Mouse (Mus musculus) liver, postnatal 0 days (tissue): ENCODE results near the gene Btbd9. TPM values are rescaled to one million over a fixed set of nuclear protein-coding genes. Genes with fewer than 3 reads are reported as not detected.

ENCODE experiments used
- ATAC-seq: fragments of 200-750 bp; cut with Nextera tagmentation; 2 replicates; pipeline ENCODE4 v1.8.0; 2017; ENCODE audit warnings: mild to moderate bottlenecking, moderate library complexity
- DNase-seq: peaks from one replicate; pipeline ENCODE4 v3.0.0-alpha.2; 2016
- H3K27ac ChIP-seq: fragments of 300-500 bp; sonication (generic); 2 replicates; pipeline ENCODE4 v1.5.1; 2014; ENCODE audit warnings: antibody characterized with exemption, moderate library complexity, mild to moderate bottlenecking, low read depth
- H3K27me3 ChIP-seq: fragments of 300-500 bp; sonication (generic); 2 replicates; pipeline ENCODE4 v1.6.1; 2014; ENCODE audit warnings: low read length, control low read depth, mixed read lengths; ENCODE audit not compliant: insufficient read depth
- H3K36me3 ChIP-seq: fragments of 300-500 bp; sonication (generic); replicated peaks from 2 replicates; pipeline ENCODE4 v1.6.1; 2014; ENCODE audit warnings: mild to moderate bottlenecking, control low read depth, low read length, moderate library complexity, mixed read lengths; ENCODE audit not compliant: insufficient read depth
- H3K4me1 ChIP-seq: fragments of 300-500 bp; sonication (generic); 2 replicates; pipeline ENCODE4 v1.6.1; 2014; ENCODE audit warnings: antibody characterized with exemption, mild to moderate bottlenecking, control low read depth; ENCODE audit not compliant: insufficient read depth
- H3K4me2 ChIP-seq: fragments of 300-500 bp; sonication (generic); 2 replicates; pipeline ENCODE4 v1.6.1; 2014; ENCODE audit warnings: low read depth, mild to moderate bottlenecking, low read length, moderate library complexity, mixed read lengths
- H3K4me3 ChIP-seq: fragments of 300-500 bp; sonication (generic); 2 replicates; pipeline ENCODE4 v1.5.1; 2014; ENCODE audit warnings: low read depth, low read length
- H3K9ac ChIP-seq: fragments of 300-500 bp; sonication (generic); replicated peaks from 2 replicates; pipeline ENCODE4 v1.6.1; 2014; ENCODE audit warnings: mild to moderate bottlenecking, moderate library complexity
- H3K9me3 ChIP-seq: fragments of 300-500 bp; sonication (generic); 2 replicates; pipeline ENCODE4 v1.6.1; 2016; ENCODE audit warnings: mild to moderate bottlenecking, control low read depth, low read length, mixed read lengths
- CTCF ChIP-seq: sonication (generic); IDR thresholded peaks from 2 replicates; pipeline ENCODE4 v1.5.1; 2016; ENCODE audit warnings: antibody characterized with exemption, low read depth
- EP300 ChIP-seq: IDR thresholded peaks from 2 replicates; pipeline ENCODE4 v1.6.1; 2016; ENCODE audit warnings: antibody characterized with exemption, low read depth, mild to moderate bottlenecking
- WGBS: fragments of 180-500 bp; shearing (Covaris S2); extraction: QIAGEN DNeasy Blood & Tissue Kit; methylation state at CpG from one replicate; pipeline ENCODE4 v1.1.7; 2014; ENCODE audit not compliant: insufficient replicate concordance; 5-methylcytosine and 5-hydroxymethylcytosine counted together
- polyA plus RNA-seq: library from polyadenylated mRNA; unstranded; fragments of >200 nt; fragmentation: Nextera tagmentation; extraction: Ambion mirVana; gene quantifications from 2 replicates; pipeline ENCODE4 v1.2.1, GENCODE M21; 2015

Gene Btbd9
- polyA plus RNA-seq, 1 experiment from 2014 or later: 16.5 TPM

GRCm38 (mm10) chr17:30576946-30577345 lies 658 bp upstream of the Btbd9 start:
- peaks cover 24% of the 10 kb centered on the region for H3K4me1 ChIP-seq
- no peaks in the 10 kb centered on the region for H3K27me3 ChIP-seq
- DNase-seq (no peak), ATAC-seq (no peak)
- H3K4me3 ChIP-seq: peak overlapping the region; percentile 67
- no peaks in the 10 kb centered on the region for H3K36me3 ChIP-seq
- H3K9ac ChIP-seq: peak overlapping the region; percentile 68
- 54% methylated on average over 12 of the region's 12 CpGs for WGBS
- no peak overlapping the region for H3K27ac ChIP-seq
- no peaks in the 10 kb centered on the region for H3K9me3 ChIP-seq
- TF ChIP-seq CTCF: no peak
- no peak for TF ChIP-seq EP300
- peak overlapping the region; percentile 82 for H3K4me2 ChIP-seq

- H3K4me3 ChIP-seq: peak overlapping the region; percentile 67
- H3K4me2 ChIP-seq: peak overlapping the region; percentile 82
- no peak for DNase-seq
- TF ChIP-seq EP300 (no peak), CTCF (no peak)
- 3% methylated on average over 35 of the region's 35 CpGs for WGBS
- no peaks in the 10 kb centered on the region for H3K9me3 ChIP-seq
- H3K9ac ChIP-seq: peak overlapping the region; percentile 68
- ATAC-seq: no peak
- H3K36me3 ChIP-seq: no peaks in the 10 kb centered on the region
- H3K4me1 ChIP-seq: peaks cover 27% of the 10 kb centered on the region
- no peaks in the 10 kb centered on the region for H3K27me3 ChIP-seq
- H3K27ac ChIP-seq: peak overlapping the region; percentile 83
Measured at GRCm38 (mm10) chr17:30575121-30575904, 975 bp downstream of the Btbd9 start.

GRCm38 (mm10) chr17:30574783-30575075 lies 1.6 kb downstream of the Btbd9 start:
- TF ChIP-seq CTCF: no peak
- no peak for TF ChIP-seq EP300
- H3K27ac ChIP-seq: peak overlapping the region; percentile 4; the same call in 1 of the 2 replicates
- 20% methylated on average over 8 of the region's 8 CpGs for WGBS

GRCm38 (mm10) chr17:30573990-30574782 lies 2.1 kb downstream of the Btbd9 start:
- peak overlapping the region; percentile 82 for H3K4me2 ChIP-seq
- DNase-seq: no peak
- no peaks in the 10 kb centered on the region for H3K36me3 ChIP-seq
- ATAC-seq: no peak
- peak overlapping the region; percentile 67; the same call in 1 of the 2 replicates for H3K4me3 ChIP-seq
- peak overlapping the region; percentile 4; the same call in 1 of the 2 replicates for H3K27ac ChIP-seq
- WGBS: 50% methylated on average over 8 of the region's 8 CpGs
- peaks cover 35% of the 10 kb centered on the region for H3K4me1 ChIP-seq
- no peak for TF ChIP-seq CTCF
- H3K27me3 ChIP-seq: no peaks in the 10 kb centered on the region
- H3K9me3 ChIP-seq: no peaks in the 10 kb centered on the region
- H3K9ac ChIP-seq: no peak overlapping the region; the same call in 1 of the 2 replicates

More at GRCm38 (mm10) chr17:30574783-30575075, 1.6 kb downstream of the Btbd9 start:
- Histone ChIP-seq H3K27me3 (no peaks in the 10 kb centered on the region), H3K36me3 (no peaks in the 10 kb centered on the region), H3K9me3 (no peaks in the 10 kb centered on the region), H3K9ac (peak overlapping the region; percentile 68; the same call in 1 of the 2 replicates), H3K4me2 (peak overlapping the region; percentile 82), H3K4me1 (peaks cover 32% of the 10 kb centered on the region), H3K4me3 (peak overlapping the region; percentile 67; the same call in 1 of the 2 replicates)
- ATAC-seq: no peak
- DNase-seq: no peak

GRCm38 (mm10) chr17:30570971-30571370 lies 5.3 kb downstream of the Btbd9 start:
- Histone ChIP-seq H3K9me3 (no peaks in the 10 kb centered on the region), H3K4me2 (no peak overlapping the region), H3K4me3 (no peak overlapping the region), H3K4me1 (peaks cover 36% of the 10 kb centered on the region), H3K9ac (no peak overlapping the region), H3K27me3 (no peaks in the 10 kb centered on the region), H3K27ac (no peak overlapping the region), H3K36me3 (no peaks in the 10 kb centered on the region)
- ATAC-seq (no peak), DNase-seq (no peak)
- WGBS: 67% methylated on average over 3 of the region's 3 CpGs
- TF ChIP-seq EP300: no peak
- no peak for TF ChIP-seq CTCF

GRCm38 (mm10) chr17:30570173-30570572 lies 6.1 kb downstream of the Btbd9 start:
- Histone ChIP-seq H3K4me3 (no peak overlapping the region), H3K9me3 (no peaks in the 10 kb centered on the region), H3K27me3 (no peaks in the 10 kb centered on the region), H3K4me2 (no peak overlapping the region), H3K4me1 (peaks cover 35% of the 10 kb centered on the region), H3K27ac (0 out of 2 replicates have a peak overlapping the region, but pooled peaks have one; percentile 34), H3K36me3 (no peaks in the 10 kb centered on the region), H3K9ac (no peak overlapping the region)
- TF ChIP-seq CTCF: no peak
- no peak for TF ChIP-seq EP300
- WGBS: 27% methylated on average over 8 of the region's 8 CpGs
- DNase-seq (peak; percentile 66), ATAC-seq (peak; percentile 87)
